Mouse (Mus musculus) limb, embryonic 11.5 days (tissue): ENCODE data around the gene Cxcl3. TPM values are rescaled to one million over a fixed set of nuclear protein-coding genes. Genes with fewer than 3 reads are reported as not detected.

ENCODE experiments used
- ATAC-seq: fragments of 200-750 bp; cut with Nextera tagmentation; 2 replicates; pipeline ENCODE4 v1.8.0; 2017; ENCODE audit warnings: low read depth; ENCODE audit not compliant: insufficient number of reproducible peaks, low FRiP score, low TSS enrichment
- DNase-seq: peaks from one replicate; pipeline ENCODE4 v3.0.0-alpha.2; 2015; ENCODE audit warnings: low spot score
- H3K27ac ChIP-seq: fragments of 300-500 bp; sonication (generic); replicated peaks from 2 replicates; pipeline ENCODE4 v1.5.1; 2014; ENCODE audit warnings: low read depth, mild to moderate bottlenecking, low read length
- H3K27me3 ChIP-seq: fragments of 300-500 bp; sonication (generic); 2 replicates; pipeline ENCODE4 v1.6.1; 2014; ENCODE audit warnings: mild to moderate bottlenecking, low read length, mixed read lengths; ENCODE audit not compliant: control insufficient read depth, insufficient read depth
- H3K36me3 ChIP-seq: fragments of 300-500 bp; sonication (generic); 2 replicates; pipeline ENCODE4 v1.6.1; 2014; ENCODE audit warnings: mild to moderate bottlenecking, low read length, moderate library complexity, mixed read lengths; ENCODE audit not compliant: control insufficient read depth, insufficient read depth
- H3K4me1 ChIP-seq: fragments of 300-500 bp; sonication (generic); 2 replicates; pipeline ENCODE4 v1.6.1; 2014; ENCODE audit warnings: low read length, mixed read lengths; ENCODE audit not compliant: control insufficient read depth, insufficient read depth
- H3K4me2 ChIP-seq: fragments of 300-500 bp; sonication (generic); 2 replicates; pipeline ENCODE4 v1.6.1; 2014; ENCODE audit warnings: low read depth, mild to moderate bottlenecking, moderate library complexity; ENCODE audit not compliant: severe bottlenecking
- H3K4me3 ChIP-seq: fragments of 300-500 bp; sonication (generic); 2 replicates; pipeline ENCODE4 v1.5.1; 2014; ENCODE audit warnings: low read depth, low read length
- H3K9ac ChIP-seq: fragments of 300-500 bp; sonication (generic); 2 replicates; pipeline ENCODE4 v1.6.1; 2014; ENCODE audit warnings: mild to moderate bottlenecking, low read length
- H3K9me3 ChIP-seq: fragments of 300-500 bp; sonication (generic); 2 replicates; pipeline ENCODE4 v1.6.1; 2016; ENCODE audit warnings: low read length; ENCODE audit not compliant: control insufficient read depth
- WGBS: fragments of 180-500 bp; shearing (Covaris S2); extraction: QIAGEN DNeasy Blood & Tissue Kit; methylation state at CpG from one replicate; pipeline ENCODE4 v1.1.7; 2014; 5-methylcytosine and 5-hydroxymethylcytosine counted together
- polyA plus RNA-seq: library from polyadenylated mRNA; unstranded; fragments of >200 nt; fragmentation: Nextera tagmentation; extraction: Ambion mirVana; gene quantifications from 2 replicates; pipeline ENCODE4 v1.2.1, GENCODE M21; 2014

The Cxcl3 gene
- polyA plus RNA-seq, 1 experiment from 2014 or later = 0.29 TPM

GRCm38 (mm10) chr5:90763912-90764665 is 21.8 kb upstream of the Cxcl3 start:
- Histone ChIP-seq H3K9me3 (no peaks in the 10 kb centered on the region), H3K4me3 (no peak overlapping the region), H3K27ac (no peak overlapping the region), H3K4me2 (no peak overlapping the region), H3K9ac (no peak overlapping the region), H3K36me3 (no peaks in the 10 kb centered on the region), H3K27me3 (peaks cover 4% of the 10 kb centered on the region), H3K4me1 (0 out of 2 replicates have a peak, but pooled peaks cover 2% of the 10 kb centered on the region)
- WGBS = 64% methylated on average over 12 of the region's 12 CpGs
- ATAC-seq (no peak), DNase-seq (no peak)

GRCm38 (mm10) chr5:90765821-90766606 is 19.9 kb upstream of the Cxcl3 start:
- Histone ChIP-seq H3K4me2 (no peak overlapping the region), H3K27ac (no peak overlapping the region), H3K9ac (no peak overlapping the region), H3K4me1 (no peaks in the 10 kb centered on the region), H3K9me3 (no peaks in the 10 kb centered on the region), H3K27me3 (no peaks in the 10 kb centered on the region), H3K36me3 (no peaks in the 10 kb centered on the region), H3K4me3 (no peak overlapping the region)
- DNase-seq (no peak), ATAC-seq (no peak)
- WGBS = 66% methylated on average over 8 of the region's 8 CpGs

- H3K4me1 ChIP-seq = no peaks in the 10 kb centered on the region
- ATAC-seq (no peak), DNase-seq (no peak)
- no peaks in the 10 kb centered on the region for H3K36me3 ChIP-seq
- no peaks in the 10 kb centered on the region for H3K9me3 ChIP-seq
- H3K27ac ChIP-seq = no peak within 1 kb of the TSS
- H3K4me3 ChIP-seq = no peak within 1 kb of the TSS
- no peaks in the 10 kb centered on the region for H3K27me3 ChIP-seq
- no peak within 1 kb of the TSS for H3K4me2 ChIP-seq
- no peak within 1 kb of the TSS for H3K9ac ChIP-seq
- 59% methylated on average over 3 of the region's 3 CpGs for WGBS
Measured at GRCm38 (mm10) chr5:90768218-90768617, 17.7 kb upstream of the Cxcl3 start, which contains the start of gene Ppbp. TSS of gene Ppbp (plus strand) at chr5:90768518.

GRCm38 (mm10) chr5:90771369-90771768 is 14.5 kb upstream of the Cxcl3 start:
- WGBS = 76% methylated on average over 3 of the region's 3 CpGs
- Histone ChIP-seq H3K27ac (no peak overlapping the region), H3K9me3 (no peaks in the 10 kb centered on the region), H3K36me3 (no peaks in the 10 kb centered on the region), H3K9ac (no peak overlapping the region), H3K4me3 (no peak overlapping the region), H3K27me3 (no peaks in the 10 kb centered on the region), H3K4me1 (no peaks in the 10 kb centered on the region), H3K4me2 (no peak overlapping the region)
- DNase-seq = no peak
- no peak for ATAC-seq

GRCm38 (mm10) chr5:90771880-90772653 is 13.8 kb upstream of the Cxcl3 start, which contains the start of gene Pf4:
TSS of gene Pf4 (plus strand) at chr5:90772435.
- H3K4me3 ChIP-seq = no peak within 1 kb of the TSS
- no peak within 1 kb of the TSS for H3K9ac ChIP-seq
- DNase-seq (no peak), ATAC-seq (no peak)
- H3K27me3 ChIP-seq = no peaks in the 10 kb centered on the region
- H3K4me1 ChIP-seq = no peaks in the 10 kb centered on the region
- H3K36me3 ChIP-seq = no peaks in the 10 kb centered on the region
- no peak within 1 kb of the TSS for H3K4me2 ChIP-seq
- no peaks in the 10 kb centered on the region for H3K9me3 ChIP-seq
- 86% methylated on average over 16 of the region's 16 CpGs for WGBS
- H3K27ac ChIP-seq = no peak within 1 kb of the TSS

GRCm38 (mm10) chr5:90775562-90775961 is 10.3 kb upstream of the Cxcl3 start:
- Histone ChIP-seq H3K36me3 (no peaks in the 10 kb centered on the region), H3K4me3 (no peak overlapping the region), H3K9me3 (no peaks in the 10 kb centered on the region), H3K27me3 (no peaks in the 10 kb centered on the region), H3K4me2 (no peak overlapping the region), H3K9ac (no peak overlapping the region), H3K4me1 (no peaks in the 10 kb centered on the region), H3K27ac (no peak overlapping the region)
- WGBS = 89% methylated on average over 5 of the region's 5 CpGs
- ATAC-seq (no peak), DNase-seq (no peak)

- WGBS = 79% methylated on average over 10 of the region's 10 CpGs
- H3K9me3 ChIP-seq = no peaks in the 10 kb centered on the region
- DNase-seq = no peak
- no peaks in the 10 kb centered on the region for H3K36me3 ChIP-seq
- H3K4me1 ChIP-seq = no peaks in the 10 kb centered on the region
- no peak overlapping the region for H3K27ac ChIP-seq
- H3K27me3 ChIP-seq = no peaks in the 10 kb centered on the region
- no peak overlapping the region for H3K4me3 ChIP-seq
- no peak for ATAC-seq
- H3K9ac ChIP-seq = no peak overlapping the region
- no peak overlapping the region for H3K4me2 ChIP-seq
Measured at GRCm38 (mm10) chr5:90777621-90778020, 8.3 kb upstream of the Cxcl3 start.

GRCm38 (mm10) chr5:90778856-90779255 is 7.0 kb upstream of the Cxcl3 start:
- H3K4me2 ChIP-seq = no peak overlapping the region
- no peak overlapping the region for H3K9ac ChIP-seq
- H3K4me1 ChIP-seq = no peaks in the 10 kb centered on the region
- H3K27ac ChIP-seq = no peak overlapping the region
- ATAC-seq (no peak), DNase-seq (no peak)
- no peaks in the 10 kb centered on the region for H3K27me3 ChIP-seq
- H3K9me3 ChIP-seq = no peaks in the 10 kb centered on the region
- WGBS = 81% methylated on average over 6 of the region's 6 CpGs
- H3K36me3 ChIP-seq = no peaks in the 10 kb centered on the region
- no peak overlapping the region for H3K4me3 ChIP-seq
